Mouse (Mus musculus) liver, embryonic 11.5 days (tissue): ENCODE measurements around the gene Cdipt. TPM values are rescaled to one million over a fixed set of nuclear protein-coding genes. Genes with fewer than 3 reads are reported as not detected.
A peak's percentile ranks its signal among the peaks of the same experiment; 100 is the strongest.

Source experiments
- ATAC-seq: fragments of 200-750 bp; cut with Nextera tagmentation; replicated peaks from 2 replicates; pipeline ENCODE4 v1.8.0; 2017; ENCODE audit warnings: moderate number of reproducible peaks, mild to moderate bottlenecking, moderate TSS enrichment, moderate library complexity; ENCODE audit not compliant: low FRiP score
- DNase-seq: peaks from one replicate; pipeline ENCODE4 v3.0.0-alpha.2; 2017; ENCODE audit warnings: low spot score
- H3K27ac ChIP-seq: fragments of 300-500 bp; sonication (generic); 2 replicates; pipeline ENCODE4 v1.5.1; 2014; ENCODE audit warnings: mild to moderate bottlenecking, low read depth, low read length, control low read depth
- H3K27me3 ChIP-seq: fragments of 300-500 bp; sonication (generic); replicated peaks from 2 replicates; pipeline ENCODE4 v1.6.1; 2014; ENCODE audit warnings: low read length, mixed read lengths; ENCODE audit not compliant: control insufficient read depth, insufficient read depth
- H3K36me3 ChIP-seq: fragments of 300-500 bp; sonication (generic); 2 replicates; pipeline ENCODE4 v1.6.1; 2014; ENCODE audit warnings: mild to moderate bottlenecking, low read length, moderate library complexity, mixed read lengths; ENCODE audit not compliant: control insufficient read depth, insufficient read depth
- H3K4me1 ChIP-seq: fragments of 300-500 bp; sonication (generic); replicated peaks from 2 replicates; pipeline ENCODE4 v1.6.1; 2014; ENCODE audit warnings: low read length, mixed read lengths; ENCODE audit not compliant: control insufficient read depth, insufficient read depth
- H3K4me2 ChIP-seq: fragments of 300-500 bp; sonication (generic); 2 replicates; pipeline ENCODE4 v1.6.1; 2014; ENCODE audit warnings: mild to moderate bottlenecking, control low read depth, moderate library complexity
- H3K4me3 ChIP-seq: fragments of 300-500 bp; sonication (generic); 2 replicates; pipeline ENCODE4 v1.5.1; 2014; ENCODE audit warnings: low read depth, low read length, control low read depth
- H3K9ac ChIP-seq: fragments of 300-500 bp; sonication (generic); 2 replicates; pipeline ENCODE4 v1.6.1; 2014; ENCODE audit warnings: low read depth, low read length, control low read depth
- H3K9me3 ChIP-seq: fragments of 300-500 bp; sonication (generic); 2 replicates; pipeline ENCODE4 v1.6.1; 2016; ENCODE audit warnings: low read length, inconsistent platforms, mixed read lengths; ENCODE audit not compliant: control insufficient read depth
- WGBS: fragments of 180-500 bp; shearing (Covaris S2); extraction: QIAGEN DNeasy Blood & Tissue Kit; methylation state at CpG from one replicate; pipeline ENCODE4 v1.1.7; 2014; 5-methylcytosine and 5-hydroxymethylcytosine counted together
- polyA plus RNA-seq: library from polyadenylated mRNA; unstranded; fragments of >200 nt; fragmentation: Nextera tagmentation; extraction: Ambion mirVana; gene quantifications from 2 replicates; pipeline ENCODE4 v1.2.1, GENCODE M21; 2014

Cdipt gene
- polyA plus RNA-seq, 1 experiment from 2014 or later = 72.2 TPM

DNA sequence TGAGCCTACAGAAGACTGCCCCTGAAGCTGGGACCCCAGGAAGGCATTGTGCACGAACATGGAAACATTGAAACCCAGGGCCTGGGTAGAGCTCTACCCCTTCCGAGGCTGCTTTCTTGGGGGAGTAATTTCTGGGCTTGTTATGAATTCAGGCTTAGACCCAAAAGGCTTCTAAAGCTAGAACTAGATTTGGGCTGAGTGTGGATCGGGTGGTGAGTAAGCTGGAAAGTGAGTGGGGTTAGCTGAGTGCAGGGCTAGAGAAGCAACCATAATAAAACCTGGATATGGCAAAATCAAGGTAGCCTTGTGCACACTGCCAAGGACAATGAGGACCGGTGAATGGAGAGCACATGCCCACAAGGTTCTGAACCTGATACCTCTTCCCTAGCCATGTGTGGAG is 13.7 kb upstream of the Cdipt start:
- ATAC-seq (no peak), DNase-seq (no peak)
- Histone ChIP-seq H3K27ac (no peak overlapping the region), H3K27me3 (peaks cover 17% of the 10 kb centered on the region), H3K36me3 (no peaks in the 10 kb centered on the region), H3K9ac (no peak overlapping the region), H3K4me1 (no peaks in the 10 kb centered on the region), H3K9me3 (no peaks in the 10 kb centered on the region), H3K4me3 (no peak overlapping the region), H3K4me2 (no peak overlapping the region)
- 78% methylated on average over 4 of the region's 4 CpGs for WGBS

DNA sequence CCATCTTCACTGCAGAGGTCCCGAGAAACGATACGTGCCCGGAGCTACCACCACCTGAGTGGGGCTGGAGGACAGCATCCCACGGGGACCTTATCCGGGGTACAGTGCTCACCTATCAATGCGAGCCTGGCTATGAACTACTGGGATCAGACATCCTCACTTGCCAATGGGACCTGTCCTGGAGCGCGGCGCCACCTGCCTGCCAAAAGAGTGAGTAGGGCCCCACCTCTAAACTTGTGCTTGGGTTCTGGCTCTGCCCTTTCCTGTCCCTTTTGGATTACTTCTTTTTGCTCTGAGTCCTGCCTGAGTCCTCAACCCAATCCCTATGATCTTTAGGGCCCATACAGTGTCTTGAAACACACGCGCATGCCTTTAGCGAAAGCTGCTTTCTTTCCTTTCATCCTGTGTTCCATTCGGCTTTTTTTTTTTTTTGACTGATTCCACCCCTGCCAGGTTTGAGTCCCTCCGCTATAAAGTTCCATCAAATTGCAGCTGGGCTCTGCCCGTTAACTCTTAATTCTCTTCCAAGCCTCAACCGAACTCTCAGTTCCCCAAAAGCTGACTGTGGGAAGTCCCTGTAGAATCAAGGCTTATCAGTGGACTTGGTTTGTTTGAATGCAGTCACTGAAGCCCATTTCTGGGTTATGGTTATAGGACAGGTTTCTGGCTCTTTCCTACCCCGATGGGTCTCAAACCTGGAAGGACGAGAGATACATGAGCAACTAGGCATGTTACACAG is 12.0 kb upstream of the Cdipt start:
- Histone ChIP-seq H3K27ac (no peak overlapping the region), H3K4me2 (no peak overlapping the region), H3K27me3 (peaks cover 17% of the 10 kb centered on the region), H3K9ac (no peak overlapping the region), H3K4me3 (no peak overlapping the region), H3K4me1 (no peaks in the 10 kb centered on the region), H3K36me3 (no peaks in the 10 kb centered on the region), H3K9me3 (no peaks in the 10 kb centered on the region)
- WGBS = 35% methylated on average over 19 of the region's 19 CpGs
- DNase-seq (no peak), ATAC-seq (no peak)

DNA sequence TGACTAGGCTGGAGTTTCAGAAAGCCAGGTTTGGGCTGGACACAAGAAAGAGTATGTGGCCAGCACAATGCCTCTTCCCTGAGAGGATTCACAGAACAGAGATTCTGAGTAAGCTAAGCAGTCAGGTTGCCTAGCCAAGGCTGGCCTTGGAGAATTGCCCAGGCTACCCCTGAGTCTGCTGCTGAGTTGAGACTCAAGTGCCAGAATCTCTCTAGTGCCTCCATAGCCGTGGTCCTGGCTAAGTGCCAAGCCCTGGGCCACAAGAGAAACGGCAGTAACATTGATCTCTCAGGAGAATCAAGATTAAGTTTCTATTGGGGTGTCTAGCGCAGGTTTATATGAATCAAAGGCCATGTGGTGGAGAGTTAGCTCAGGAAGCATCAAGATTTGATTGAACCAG is 10.1 kb upstream of the Cdipt start:
- no peak for DNase-seq
- Histone ChIP-seq H3K4me3 (no peak overlapping the region), H3K27ac (no peak overlapping the region), H3K9ac (no peak overlapping the region), H3K4me2 (no peak overlapping the region), H3K9me3 (no peaks in the 10 kb centered on the region), H3K36me3 (no peaks in the 10 kb centered on the region), H3K4me1 (no peaks in the 10 kb centered on the region), H3K27me3 (peaks cover 17% of the 10 kb centered on the region)
- ATAC-seq = no peak
- WGBS = 76% methylated on average over 3 of the region's 3 CpGs

DNA sequence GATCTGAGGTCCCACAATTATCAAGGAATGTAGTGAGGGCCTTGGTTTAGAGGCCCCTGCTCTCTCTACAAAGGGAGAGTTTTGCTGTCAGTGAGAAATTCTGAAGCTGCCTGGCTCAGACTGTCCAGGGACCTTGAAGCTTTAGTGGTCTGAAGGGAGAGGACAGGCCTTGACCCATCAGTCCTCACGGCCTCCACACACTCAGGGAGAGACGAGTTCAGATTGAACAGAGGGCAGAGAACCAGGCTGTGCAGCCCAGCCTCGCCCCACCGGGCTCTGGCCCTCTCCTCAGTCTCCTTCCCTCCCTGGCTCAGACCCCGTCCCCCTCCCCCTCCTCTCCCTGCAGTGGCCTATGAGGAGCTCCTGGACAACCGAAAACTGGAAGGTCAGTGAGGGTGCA is 8.4 kb upstream of the Cdipt start:
- Histone ChIP-seq H3K4me3 (no peak overlapping the region), H3K4me2 (no peak overlapping the region), H3K9ac (no peak overlapping the region), H3K36me3 (no peaks in the 10 kb centered on the region), H3K27ac (no peak overlapping the region), H3K9me3 (no peaks in the 10 kb centered on the region), H3K27me3 (peaks cover 16% of the 10 kb centered on the region), H3K4me1 (no peaks in the 10 kb centered on the region)
- WGBS = 73% methylated on average over 6 of the region's 6 CpGs
- ATAC-seq (no peak), DNase-seq (no peak)

DNA sequence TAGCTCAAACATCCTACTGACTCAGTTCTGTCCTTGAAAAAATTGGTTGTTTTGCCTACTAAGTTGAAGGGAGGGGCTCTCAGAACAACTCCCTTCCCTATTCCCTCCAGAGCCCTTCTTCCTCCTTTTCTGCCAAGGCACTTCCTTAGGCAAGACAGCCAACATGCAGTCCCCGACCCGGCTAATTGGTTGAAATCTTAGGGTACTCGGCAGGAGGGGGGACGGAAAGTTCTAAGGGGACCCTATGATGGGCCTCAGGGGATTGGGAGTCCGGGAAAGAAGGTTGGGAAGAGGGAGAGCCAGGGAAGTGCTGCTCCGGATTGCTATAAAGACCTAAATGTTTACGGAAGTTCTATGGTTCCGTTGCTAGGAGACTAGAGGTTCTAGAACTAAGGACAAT is 221 bp upstream of the Cdipt start:
- Histone ChIP-seq H3K27me3 (no peaks in the 10 kb centered on the region), H3K36me3 (peaks cover 20% of the 10 kb centered on the region), H3K9me3 (no peaks in the 10 kb centered on the region), H3K4me3 (peak overlapping the region; percentile 98), H3K4me2 (peak overlapping the region; percentile 92), H3K27ac (no peak overlapping the region), H3K9ac (peak overlapping the region; percentile 99; the same call in 1 of the 2 replicates), H3K4me1 (peaks cover 13% of the 10 kb centered on the region; the same call in 1 of the 2 replicates)
- 7% methylated on average over 8 of the region's 8 CpGs for WGBS
- ATAC-seq (no peak), DNase-seq (peak; percentile 48)

- under 1% methylated on average over 55 of the region's 55 CpGs for WGBS
- DNase-seq = peak; percentile 95
Measured at GRCm38 (mm10) chr7:126975950-126976866, 494 bp downstream of the Cdipt start, which contains the start of gene Cdiptos. Gene Cdiptos, minus strand, starts transcription at chr7:126976098.

GRCm38 (mm10) chr7:126976878-126977459 is 1.3 kb downstream of the Cdipt start:
- H3K9me3 ChIP-seq = no peaks in the 10 kb centered on the region
- H3K27ac ChIP-seq = peak overlapping the region; percentile 88
- H3K36me3 ChIP-seq = peaks cover 20% of the 10 kb centered on the region
- ATAC-seq = 0 out of 2 replicates have a peak, but pooled peaks have one; percentile 1
- peaks cover 13% of the 10 kb centered on the region; the same call in 1 of the 2 replicates for H3K4me1 ChIP-seq
- no peaks in the 10 kb centered on the region for H3K27me3 ChIP-seq
- DNase-seq = no peak
- H3K4me2 ChIP-seq = peak overlapping the region; percentile 92
- H3K4me3 ChIP-seq = peak overlapping the region; percentile 98
- H3K9ac ChIP-seq = peak overlapping the region; percentile 99
- 24% methylated on average over 14 of the region's 14 CpGs for WGBS

More at GRCm38 (mm10) chr7:126975950-126976866, 494 bp downstream of the Cdipt start, which contains the start of gene Cdiptos:
- H3K4me1 ChIP-seq = peaks cover 13% of the 10 kb centered on the region; the same call in 1 of the 2 replicates
- no peaks in the 10 kb centered on the region for H3K9me3 ChIP-seq
- H3K27ac ChIP-seq = peak within 1 kb of the TSS; percentile 88
- peak; percentile 93 for ATAC-seq
- H3K27me3 ChIP-seq = no peaks in the 10 kb centered on the region
- H3K4me2 ChIP-seq = peak within 1 kb of the TSS; percentile 92
- H3K9ac ChIP-seq = peak within 1 kb of the TSS; percentile 99
- peaks cover 20% of the 10 kb centered on the region for H3K36me3 ChIP-seq
- peak within 1 kb of the TSS; percentile 98 for H3K4me3 ChIP-seq

GRCm38 (mm10) chr7:126978841-126979240 is 3.1 kb downstream of the Cdipt start:
- ATAC-seq (no peak), DNase-seq (no peak)
- WGBS = 81% methylated on average over 6 of the region's 6 CpGs
- Histone ChIP-seq H3K4me2 (no peak overlapping the region), H3K9me3 (no peaks in the 10 kb centered on the region), H3K27ac (no peak overlapping the region), H3K4me1 (peaks cover 13% of the 10 kb centered on the region; the same call in 1 of the 2 replicates), H3K4me3 (no peak overlapping the region), H3K27me3 (no peaks in the 10 kb centered on the region), H3K9ac (no peak overlapping the region), H3K36me3 (peaks cover 20% of the 10 kb centered on the region)
